Mouse (Mus musculus) stomach, postnatal 0 days (tissue): ENCODE measurements around the gene Cops8. TPM values are rescaled to one million over a fixed set of nuclear protein-coding genes. Genes with fewer than 3 reads are reported as not detected.

Source experiments
- ATAC-seq: fragments of 200-750 bp; cut with Nextera tagmentation; 2 replicates; pipeline ENCODE4 v1.8.0; 2017; ENCODE audit not compliant: low FRiP score, low TSS enrichment
- DNase-seq: peaks from one replicate; pipeline ENCODE4 v3.0.0-alpha.2; 2016; ENCODE audit warnings: low spot score
- H3K27ac ChIP-seq: fragments of 300-500 bp; sonication (generic); replicated peaks from 2 replicates; pipeline ENCODE4 v1.5.1; 2014; ENCODE audit warnings: mild to moderate bottlenecking, control low read depth
- H3K27me3 ChIP-seq: fragments of 300-500 bp; sonication (generic); 2 replicates; pipeline ENCODE4 v1.6.1; 2014; ENCODE audit warnings: low read length; ENCODE audit not compliant: control insufficient read depth, insufficient read depth
- H3K36me3 ChIP-seq: fragments of 300-500 bp; sonication (generic); 2 replicates; pipeline ENCODE4 v1.6.1; 2014; ENCODE audit warnings: low read length, mixed read lengths; ENCODE audit not compliant: control insufficient read depth, insufficient read depth
- H3K4me1 ChIP-seq: fragments of 300-500 bp; sonication (generic); replicated peaks from 2 replicates; pipeline ENCODE4 v1.6.1; 2014; ENCODE audit warnings: antibody characterized with exemption; ENCODE audit not compliant: control insufficient read depth, insufficient read depth
- H3K4me2 ChIP-seq: fragments of 300-500 bp; sonication (generic); replicated peaks from 2 replicates; pipeline ENCODE4 v1.6.1; 2014; ENCODE audit warnings: low read depth, mild to moderate bottlenecking, control low read depth, moderate library complexity
- H3K4me3 ChIP-seq: fragments of 300-500 bp; sonication (generic); 2 replicates; pipeline ENCODE4 v1.5.1; 2014; ENCODE audit warnings: low read depth, low read length, control low read depth
- H3K9ac ChIP-seq: fragments of 300-500 bp; sonication (generic); 2 replicates; pipeline ENCODE4 v1.6.1; 2014; ENCODE audit warnings: mild to moderate bottlenecking, low read length, control low read depth, mixed read lengths
- H3K9me3 ChIP-seq: fragments of 300-500 bp; sonication (generic); 2 replicates; pipeline ENCODE4 v1.6.1; 2016; ENCODE audit warnings: low read length; ENCODE audit not compliant: control insufficient read depth
- CTCF ChIP-seq: IDR thresholded peaks from 2 replicates; pipeline ENCODE4 v1.5.1; 2016; ENCODE audit warnings: antibody characterized with exemption, low read depth, mild to moderate bottlenecking, moderate library complexity
- EP300 ChIP-seq: optimal IDR thresholded peaks from 2 replicates; pipeline ENCODE3; 2016; ENCODE audit warnings: antibody characterized with exemption
- WGBS: fragments of 180-500 bp; shearing (Covaris S2); extraction: QIAGEN DNeasy Blood & Tissue Kit; methylation state at CpG from one replicate; pipeline ENCODE4 v1.1.7; 2014; 5-methylcytosine and 5-hydroxymethylcytosine counted together
- polyA plus RNA-seq: library from polyadenylated mRNA; unstranded; fragments of >200 nt; fragmentation: Nextera tagmentation; extraction: Ambion mirVana; gene quantifications from 2 replicates; pipeline ENCODE4 v1.2.1, GENCODE M21; 2015

Gene Cops8
- 65.7 and 71.0 TPM in 2 replicates for polyA plus RNA-seq

DNA sequence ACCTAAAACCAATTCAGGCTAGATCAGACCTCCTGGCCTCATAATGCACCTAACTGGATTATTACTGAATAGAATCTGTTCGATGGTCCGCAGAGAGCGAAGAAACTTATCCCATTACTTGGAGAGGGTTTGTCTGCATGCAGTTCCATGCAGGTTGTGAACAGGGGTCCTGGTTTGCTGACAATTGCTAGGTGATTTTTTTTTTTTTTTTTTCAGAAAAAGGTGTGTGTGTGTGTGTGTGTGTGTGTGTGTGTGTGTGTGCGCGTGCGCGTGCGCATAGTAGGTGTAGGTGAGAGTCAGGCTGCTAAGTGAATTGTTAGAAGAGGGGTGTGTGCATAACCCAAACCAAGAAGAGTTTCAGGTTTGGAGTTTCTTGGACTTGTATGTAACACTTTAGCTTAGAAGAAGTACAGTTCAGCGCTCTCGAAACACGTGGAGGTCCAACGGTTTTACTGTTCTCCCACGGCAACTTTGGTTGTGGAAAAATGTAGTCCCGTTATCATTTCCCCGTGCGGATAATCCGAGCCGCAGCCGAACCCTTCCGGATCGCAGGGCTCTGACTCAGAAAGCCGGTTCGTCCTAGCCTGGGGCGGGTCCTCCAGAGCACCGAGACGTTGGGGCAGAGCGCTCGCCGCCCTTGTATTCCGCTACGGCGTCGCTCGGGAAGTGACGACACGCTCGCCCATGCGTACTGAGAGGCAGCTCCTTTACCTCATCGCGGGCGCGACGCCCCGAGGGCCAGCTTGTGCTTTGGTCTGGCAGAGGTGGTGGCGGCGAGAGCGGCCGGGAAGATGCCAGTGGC, at the start of gene Cops8:
Gene Cops8 (plus strand): TSS at position 223 of the 802 bp plus-strand sequence.
- H3K4me1 ChIP-seq = no peaks in the 10 kb centered on the region
- ATAC-seq (peak; percentile 97), DNase-seq (peak; percentile 98)
- H3K9me3 ChIP-seq = no peaks in the 10 kb centered on the region
- H3K36me3 ChIP-seq = peaks cover 6% of the 10 kb centered on the region
- H3K4me2 ChIP-seq = peak within 1 kb of the TSS; percentile 56
- H3K27me3 ChIP-seq = no peaks in the 10 kb centered on the region
- TF ChIP-seq CTCF = no peak; the same call in 1 of the 2 replicates
- TF ChIP-seq EP300 = no peak
- H3K27ac ChIP-seq = peak within 1 kb of the TSS; percentile 56; the same call in 1 of the 2 replicates
- WGBS = 4% methylated on average over 48 of the region's 48 CpGs
- peak within 1 kb of the TSS; percentile 89 for H3K4me3 ChIP-seq
- H3K9ac ChIP-seq = peak within 1 kb of the TSS; percentile 94

DNA sequence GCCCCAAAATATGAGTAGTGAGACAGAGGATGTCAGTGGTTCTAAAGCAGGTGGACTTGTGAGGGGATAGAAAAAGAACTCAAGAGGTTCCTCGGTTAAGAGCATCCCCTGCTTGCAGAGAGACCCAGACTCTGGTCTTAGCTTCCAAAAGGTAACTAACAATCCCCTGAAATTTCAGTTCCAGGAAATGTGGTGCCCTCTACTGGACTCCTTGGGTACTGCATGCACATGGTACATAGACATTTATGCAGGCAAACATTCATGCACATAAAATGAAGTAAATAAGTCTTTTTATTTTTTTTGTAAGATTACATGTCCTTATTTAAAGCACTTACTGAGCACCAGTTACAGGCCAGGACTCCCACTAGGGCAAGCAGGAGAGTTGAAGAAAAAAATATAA, 45.6 kb upstream of the Cops8 start:
- Histone ChIP-seq H3K9me3 (no peaks in the 10 kb centered on the region), H3K27ac (no peak overlapping the region), H3K36me3 (no peaks in the 10 kb centered on the region), H3K4me3 (no peak overlapping the region), H3K4me1 (no peaks in the 10 kb centered on the region), H3K9ac (no peak overlapping the region), H3K27me3 (no peaks in the 10 kb centered on the region), H3K4me2 (no peak overlapping the region)
- ATAC-seq (no peak), DNase-seq (peak; percentile 17)
- peak; percentile 67 for TF ChIP-seq CTCF
- no peak for TF ChIP-seq EP300
- 96% methylated on average over 1 of the region's 1 CpGs for WGBS

DNA sequence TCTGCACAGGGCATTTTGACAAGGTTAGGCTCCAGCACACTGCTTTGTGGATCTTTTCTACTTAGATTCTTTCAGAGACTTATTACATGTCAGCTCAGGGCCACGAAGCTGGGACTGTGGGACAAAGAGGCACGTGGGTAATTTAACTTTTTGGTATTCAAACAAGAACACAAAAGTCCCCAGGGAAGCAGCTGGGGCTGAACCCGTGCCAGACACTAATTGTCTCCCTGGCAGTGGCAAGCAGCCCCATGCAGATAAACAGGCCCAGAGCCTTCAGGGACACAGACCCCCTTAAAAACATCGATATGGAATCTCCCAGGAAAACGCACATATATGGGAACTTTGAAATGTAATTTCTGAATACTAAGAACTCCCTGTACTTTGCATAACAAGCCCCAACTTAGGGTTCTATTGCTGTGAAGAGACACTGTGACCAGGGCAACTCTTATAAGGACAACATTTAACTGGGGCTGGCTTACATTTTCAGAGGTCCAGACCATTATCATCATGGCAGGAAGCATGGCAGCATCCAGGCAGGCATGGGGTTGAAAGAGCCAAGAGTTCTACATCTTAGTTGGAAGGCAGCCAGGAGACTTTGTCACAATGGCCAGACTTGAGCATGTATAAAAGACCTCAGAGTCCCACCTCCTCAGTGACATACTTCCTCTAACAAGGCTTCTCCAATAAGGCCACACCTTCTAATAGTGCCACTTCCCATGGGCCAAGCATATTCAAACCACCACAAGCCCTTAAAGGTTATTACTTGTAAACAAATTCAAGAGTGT, 41.6 kb upstream of the Cops8 start:
- Histone ChIP-seq H3K27me3 (no peaks in the 10 kb centered on the region), H3K9ac (no peak overlapping the region), H3K36me3 (no peaks in the 10 kb centered on the region), H3K4me3 (no peak overlapping the region), H3K9me3 (no peaks in the 10 kb centered on the region), H3K4me2 (no peak overlapping the region), H3K4me1 (no peaks in the 10 kb centered on the region), H3K27ac (no peak overlapping the region)
- ATAC-seq (no peak), DNase-seq (no peak)
- no peak for TF ChIP-seq EP300
- TF ChIP-seq CTCF = no peak
- 49% methylated on average over 5 of the region's 5 CpGs for WGBS

DNA sequence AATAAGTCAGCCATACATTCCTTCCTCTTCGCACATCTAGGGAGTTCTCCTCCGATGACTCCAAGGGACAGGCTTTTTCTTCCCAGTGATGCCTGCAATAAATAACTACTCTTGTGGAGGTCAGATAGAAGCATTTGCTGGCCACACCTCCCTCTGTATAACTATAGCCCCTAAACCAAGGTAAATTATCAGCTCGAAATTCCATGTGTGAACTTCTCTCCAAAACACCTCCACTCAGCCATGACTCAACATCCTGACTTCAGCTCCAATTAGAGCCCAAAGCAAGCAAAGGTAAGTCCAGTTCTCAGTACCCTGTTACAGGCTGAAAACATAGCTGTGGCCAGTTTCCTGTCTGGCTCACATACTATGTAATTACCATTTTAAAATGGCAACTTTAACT, 38.8 kb upstream of the Cops8 start:
- Histone ChIP-seq H3K9ac (no peak overlapping the region), H3K27ac (no peak overlapping the region), H3K4me2 (no peak overlapping the region), H3K36me3 (no peaks in the 10 kb centered on the region), H3K27me3 (no peaks in the 10 kb centered on the region), H3K4me1 (no peaks in the 10 kb centered on the region), H3K4me3 (no peak overlapping the region), H3K9me3 (no peaks in the 10 kb centered on the region)
- WGBS = 80% methylated on average over 3 of the region's 3 CpGs
- no peak for TF ChIP-seq CTCF
- TF ChIP-seq EP300 = no peak
- no peak for DNase-seq
- no peak for ATAC-seq

DNA sequence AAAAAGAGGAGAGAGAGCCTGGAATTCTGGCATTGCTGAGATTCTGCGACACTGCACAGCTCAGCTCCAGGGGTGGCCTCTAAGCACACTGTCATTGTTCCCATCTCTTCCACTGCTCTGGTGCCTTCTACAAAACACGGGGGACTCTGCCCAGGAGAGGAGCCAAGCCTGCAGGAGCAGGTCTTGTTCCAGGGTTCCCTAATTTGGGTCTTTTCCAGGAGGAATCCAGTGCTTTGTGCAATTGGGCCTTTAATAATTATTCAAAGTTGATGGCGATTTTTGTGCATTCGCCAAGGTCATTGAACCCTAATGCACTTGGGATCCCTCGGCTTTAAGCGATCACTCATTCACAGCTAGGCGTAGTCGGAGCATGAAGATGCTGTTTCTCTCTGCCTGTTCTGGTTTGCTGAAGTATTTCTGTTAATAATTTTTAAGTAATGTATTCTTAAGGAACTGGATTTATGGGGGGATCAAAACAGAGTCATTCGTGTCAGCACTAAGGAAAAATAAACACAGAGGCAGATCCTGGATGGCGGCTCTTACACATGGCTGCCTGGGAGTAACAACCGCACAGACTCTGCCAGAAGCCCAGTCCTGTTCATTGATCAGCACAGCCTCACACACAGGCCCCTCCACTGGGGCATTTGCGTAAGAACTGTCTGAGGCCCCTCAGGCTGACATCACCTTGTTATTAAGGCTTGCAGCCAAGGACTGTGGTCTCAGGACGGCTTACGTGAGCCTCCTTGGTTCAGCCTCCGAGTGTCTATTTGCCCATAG, 35.9 kb upstream of the Cops8 start:
- Histone ChIP-seq H3K4me3 (no peak overlapping the region), H3K36me3 (no peaks in the 10 kb centered on the region), H3K27ac (no peak overlapping the region), H3K27me3 (no peaks in the 10 kb centered on the region), H3K9ac (no peak overlapping the region), H3K4me2 (no peak overlapping the region), H3K9me3 (no peaks in the 10 kb centered on the region), H3K4me1 (no peaks in the 10 kb centered on the region)
- TF ChIP-seq EP300 = no peak
- TF ChIP-seq CTCF = no peak
- WGBS = 43% methylated on average over 15 of the region's 15 CpGs
- no peak for DNase-seq
- ATAC-seq = no peak
